Mouse (Mus musculus): ENCODE measurements around the gene Rgs21. TPM values are rescaled to one million over a fixed set of nuclear protein-coding genes. Genes with fewer than 3 reads are reported as not detected.

Gene Rgs21
- polyA plus RNA-seq (2016; fragmentation: Nextera tagmentation; extraction: Ambion mirVana): not detected in 2 replicates

GRCm38 (mm10) chr1:144567567-144567966, at the start of gene Rgs21:
Rgs21 (minus strand) TSS chr1:144567667.
- 82% methylated on average over 3 of the region's 3 CpGs for WGBS
- no peak for DNase-seq (ENCODE audit: extremely low spot score, low spot score)
- Histone ChIP-seq H3K36me3 (replicated peaks) (no peaks in the 10 kb centered on the region), H3K4me3 (no peak within 1 kb of the TSS), H3K27me3 (ENCODE audit: poor library complexity, severe bottlenecking) (no peaks in the 10 kb centered on the region), H3K27ac (no peak within 1 kb of the TSS), H3K9me3 (no peaks in the 10 kb centered on the region), H3K4me1 (no peaks in the 10 kb centered on the region)

- Histone ChIP-seq H3K36me3 (replicated peaks) (no peaks in the 10 kb centered on the region), H3K27me3 (ENCODE audit: poor library complexity, severe bottlenecking) (no peaks in the 10 kb centered on the region), H3K4me1 (no peaks in the 10 kb centered on the region), H3K27ac (no peak overlapping the region), H3K9me3 (no peaks in the 10 kb centered on the region), H3K4me3 (no peak overlapping the region)
- DNase-seq (ENCODE audit: extremely low spot score, low spot score): no peak
- WGBS: 100% methylated on average over 1 of the region's 1 CpGs
Observed at GRCm38 (mm10) chr1:144604071-144604470, 36.6 kb upstream of the Rgs21 start.

- H3K9me3 ChIP-seq: no peaks in the 10 kb centered on the region
- WGBS: 88% methylated on average over 2 of the region's 2 CpGs
- no peak overlapping the region for H3K4me3 ChIP-seq
- no peaks in the 10 kb centered on the region for H3K27me3 ChIP-seq (ENCODE audit: poor library complexity, severe bottlenecking)
- no peaks in the 10 kb centered on the region for H3K36me3 ChIP-seq (replicated peaks)
- DNase-seq (ENCODE audit: extremely low spot score, low spot score): no peak
- H3K4me1 ChIP-seq: no peaks in the 10 kb centered on the region
- H3K27ac ChIP-seq: no peak overlapping the region
Observed at GRCm38 (mm10) chr1:144602987-144603386, 35.5 kb upstream of the Rgs21 start.

GRCm38 (mm10) chr1:144579321-144579720, 11.9 kb upstream of the Rgs21 start:
- Histone ChIP-seq H3K27me3 (ENCODE audit: poor library complexity, severe bottlenecking) (no peaks in the 10 kb centered on the region), H3K9me3 (no peaks in the 10 kb centered on the region), H3K36me3 (replicated peaks) (no peaks in the 10 kb centered on the region), H3K4me1 (no peaks in the 10 kb centered on the region), H3K4me3 (no peak overlapping the region), H3K27ac (no peak overlapping the region)
- no peak for DNase-seq (ENCODE audit: extremely low spot score, low spot score)
- 73% methylated on average over 1 of the region's 1 CpGs for WGBS

- Histone ChIP-seq H3K9me3 (no peaks in the 10 kb centered on the region), H3K4me1 (no peaks in the 10 kb centered on the region), H3K36me3 (replicated peaks) (no peaks in the 10 kb centered on the region), H3K4me3 (no peak overlapping the region), H3K27ac (no peak overlapping the region), H3K27me3 (ENCODE audit: poor library complexity, severe bottlenecking) (no peaks in the 10 kb centered on the region)
- no peak for DNase-seq (ENCODE audit: extremely low spot score, low spot score)
- 97% methylated on average over 2 of the region's 2 CpGs for WGBS
Observed at GRCm38 (mm10) chr1:144572972-144573371, 5.5 kb upstream of the Rgs21 start.

GRCm38 (mm10) chr1:144569905-144570304, 2.4 kb upstream of the Rgs21 start:
- 86% methylated on average over 3 of the region's 3 CpGs for WGBS
- H3K27ac ChIP-seq: no peak overlapping the region
- H3K4me3 ChIP-seq: no peak overlapping the region
- no peaks in the 10 kb centered on the region for H3K9me3 ChIP-seq
- no peaks in the 10 kb centered on the region for H3K36me3 ChIP-seq (replicated peaks)
- H3K27me3 ChIP-seq (ENCODE audit: poor library complexity, severe bottlenecking): no peaks in the 10 kb centered on the region
- DNase-seq (ENCODE audit: extremely low spot score, low spot score): no peak
- no peaks in the 10 kb centered on the region for H3K4me1 ChIP-seq

- Histone ChIP-seq H3K9me3 (no peaks in the 10 kb centered on the region), H3K4me1 (no peaks in the 10 kb centered on the region), H3K36me3 (replicated peaks) (no peaks in the 10 kb centered on the region), H3K27me3 (ENCODE audit: poor library complexity, severe bottlenecking) (no peaks in the 10 kb centered on the region), H3K4me3 (no peak overlapping the region), H3K27ac (no peak overlapping the region)
- DNase-seq (ENCODE audit: extremely low spot score, low spot score): no peak
- WGBS: 85% methylated on average over 4 of the region's 4 CpGs
Observed at GRCm38 (mm10) chr1:144545142-144545541, 22.3 kb downstream of the Rgs21 start.

GRCm38 (mm10) chr1:144544497-144544961, 22.9 kb downstream of the Rgs21 start:
- no peak overlapping the region for H3K27ac ChIP-seq
- H3K4me1 ChIP-seq: no peaks in the 10 kb centered on the region
- no peaks in the 10 kb centered on the region for H3K27me3 ChIP-seq (ENCODE audit: poor library complexity, severe bottlenecking)
- no peak for DNase-seq (ENCODE audit: extremely low spot score, low spot score)
- H3K9me3 ChIP-seq: no peaks in the 10 kb centered on the region
- no peaks in the 10 kb centered on the region for H3K36me3 ChIP-seq (replicated peaks)
- H3K4me3 ChIP-seq: no peak overlapping the region
- WGBS: 83% methylated on average over 6 of the region's 6 CpGs

- WGBS: 95% methylated on average over 1 of the region's 1 CpGs
- H3K4me3 ChIP-seq: no peak overlapping the region
- H3K27ac ChIP-seq: no peak overlapping the region
Observed at GRCm38 (mm10) chr1:144531746-144532145, 35.7 kb downstream of the Rgs21 start.

GRCm38 (mm10) chr1:144517878-144518426, 49.5 kb downstream of the Rgs21 start:
- H3K27me3 ChIP-seq (ENCODE audit: poor library complexity, severe bottlenecking): no peaks in the 10 kb centered on the region
- no peak overlapping the region for H3K4me3 ChIP-seq
- no peak for DNase-seq (ENCODE audit: extremely low spot score, low spot score)
- H3K36me3 ChIP-seq (replicated peaks): no peaks in the 10 kb centered on the region
- H3K27ac ChIP-seq: no peak overlapping the region
- no peaks in the 10 kb centered on the region for H3K4me1 ChIP-seq
- H3K9me3 ChIP-seq: no peaks in the 10 kb centered on the region
- WGBS: 85% methylated on average over 5 of the region's 5 CpGs

More at GRCm38 (mm10) chr1:144531746-144532145, 35.7 kb downstream of the Rgs21 start:
- Histone ChIP-seq H3K4me1 (no peaks in the 10 kb centered on the region), H3K36me3 (replicated peaks) (no peaks in the 10 kb centered on the region), H3K9me3 (no peaks in the 10 kb centered on the region), H3K27me3 (ENCODE audit: poor library complexity, severe bottlenecking) (no peaks in the 10 kb centered on the region)
- DNase-seq (ENCODE audit: extremely low spot score, low spot score): no peak

GRCm38 (mm10) chr1:144502241-144502640, 65.2 kb downstream of the Rgs21 start:
- Histone ChIP-seq H3K27ac (no peak overlapping the region), H3K9me3 (no peaks in the 10 kb centered on the region), H3K4me3 (no peak overlapping the region), H3K4me1 (no peaks in the 10 kb centered on the region), H3K36me3 (replicated peaks) (no peaks in the 10 kb centered on the region), H3K27me3 (ENCODE audit: poor library complexity, severe bottlenecking) (no peaks in the 10 kb centered on the region)
- 96% methylated on average over 1 of the region's 1 CpGs for WGBS
- DNase-seq (ENCODE audit: extremely low spot score, low spot score): no peak

- Histone ChIP-seq H3K4me3 (no peak overlapping the region), H3K36me3 (replicated peaks) (no peaks in the 10 kb centered on the region), H3K4me1 (no peaks in the 10 kb centered on the region), H3K27ac (no peak overlapping the region), H3K27me3 (ENCODE audit: poor library complexity, severe bottlenecking) (no peaks in the 10 kb centered on the region), H3K9me3 (no peaks in the 10 kb centered on the region)
- WGBS: 92% methylated on average over 4 of the region's 4 CpGs
- no peak for DNase-seq (ENCODE audit: extremely low spot score, low spot score)
Observed at GRCm38 (mm10) chr1:144500423-144500822, 67.0 kb downstream of the Rgs21 start.

- H3K36me3 ChIP-seq (replicated peaks): no peaks in the 10 kb centered on the region
- no peak for DNase-seq (ENCODE audit: extremely low spot score, low spot score)
- H3K27me3 ChIP-seq (ENCODE audit: poor library complexity, severe bottlenecking): no peaks in the 10 kb centered on the region
- no peaks in the 10 kb centered on the region for H3K4me1 ChIP-seq
- H3K27ac ChIP-seq: no peak overlapping the region
- WGBS: 84% methylated on average over 1 of the region's 1 CpGs
- no peak overlapping the region for H3K4me3 ChIP-seq
- no peaks in the 10 kb centered on the region for H3K9me3 ChIP-seq
Observed at GRCm38 (mm10) chr1:144499719-144500118, 67.7 kb downstream of the Rgs21 start.

- Histone ChIP-seq H3K36me3 (replicated peaks) (no peaks in the 10 kb centered on the region), H3K27ac (no peak overlapping the region), H3K4me3 (no peak overlapping the region), H3K9me3 (no peaks in the 10 kb centered on the region), H3K27me3 (ENCODE audit: poor library complexity, severe bottlenecking) (no peaks in the 10 kb centered on the region), H3K4me1 (no peaks in the 10 kb centered on the region)
- no peak for DNase-seq (ENCODE audit: extremely low spot score, low spot score)
Observed at GRCm38 (mm10) chr1:144498725-144499124, 68.7 kb downstream of the Rgs21 start.

Measured in forebrain, embryonic 10.5 days (tissue).